Mouse (Mus musculus) intestine, embryonic 16.5 days (tissue): ENCODE measurements around the gene Carns1. TPM values are rescaled to one million over a fixed set of nuclear protein-coding genes. Genes with fewer than 3 reads are reported as not detected.

Experiments
- ATAC-seq: fragments of 200-750 bp; cut with Nextera tagmentation; 2 replicates; pipeline ENCODE4 v1.8.0; 2017; ENCODE audit warnings: moderate TSS enrichment, moderate library complexity
- H3K27ac ChIP-seq: fragments of 300-500 bp; sonication (generic); 2 replicates; pipeline ENCODE4 v1.5.1; 2014; ENCODE audit warnings: mild to moderate bottlenecking, low read length
- H3K27me3 ChIP-seq: fragments of 300-500 bp; sonication (generic); replicated peaks from 2 replicates; pipeline ENCODE4 v1.6.1; 2014; ENCODE audit warnings: low read length, control low read depth, mixed read lengths; ENCODE audit not compliant: control insufficient read depth, insufficient read depth
- H3K36me3 ChIP-seq: fragments of 300-500 bp; sonication (generic); 2 replicates; pipeline ENCODE4 v1.6.1; 2014; ENCODE audit warnings: low read length, control low read depth; ENCODE audit not compliant: control insufficient read depth, insufficient read depth
- H3K4me1 ChIP-seq: fragments of 300-500 bp; sonication (generic); 2 replicates; pipeline ENCODE4 v1.6.1; 2014; ENCODE audit warnings: low read length, control low read depth, mixed read lengths; ENCODE audit not compliant: control insufficient read depth, insufficient read depth
- H3K4me2 ChIP-seq: fragments of 300-500 bp; sonication (generic); 2 replicates; pipeline ENCODE4 v1.6.1; 2014; ENCODE audit warnings: low read depth, low read length, control low read depth
- H3K4me3 ChIP-seq: fragments of 300-500 bp; sonication (generic); 2 replicates; pipeline ENCODE4 v1.5.1; 2014; ENCODE audit warnings: mild to moderate bottlenecking, low read length
- H3K9ac ChIP-seq: fragments of 300-500 bp; sonication (generic); 2 replicates; pipeline ENCODE4 v1.6.1; 2014; ENCODE audit warnings: low read depth, low read length
- H3K9me3 ChIP-seq: fragments of 300-500 bp; sonication (generic); 2 replicates; pipeline ENCODE4 v1.6.1; 2016; ENCODE audit warnings: low read length, control low read depth; ENCODE audit not compliant: control insufficient read depth
- WGBS: fragments of 180-500 bp; shearing (Covaris S2); extraction: QIAGEN DNeasy Blood & Tissue Kit; methylation state at CpG from one replicate; pipeline ENCODE4 v1.1.7; 2014; 5-methylcytosine and 5-hydroxymethylcytosine counted together
- polyA plus RNA-seq: library from polyadenylated mRNA; unstranded; fragments of >200 nt; fragmentation: Nextera tagmentation; extraction: Ambion mirVana; gene quantifications from 2 replicates; pipeline ENCODE4 v1.2.1, GENCODE M21; 2015

Gene Carns1
- polyA plus RNA-seq, 1 experiment from 2014 or later, result 1.4 TPM

GRCm38 (mm10) chr19:4203604-4204326 is 28.5 kb upstream of the Carns1 start:
- H3K36me3 ChIP-seq, result 0 out of 2 replicates have a peak, but pooled peaks cover 2% of the 10 kb centered on the region
- no peak for ATAC-seq
- H3K9ac ChIP-seq, result no peak overlapping the region
- no peak overlapping the region for H3K27ac ChIP-seq
- no peak overlapping the region for H3K4me3 ChIP-seq
- H3K27me3 ChIP-seq, result no peaks in the 10 kb centered on the region
- no peaks in the 10 kb centered on the region for H3K9me3 ChIP-seq
- peaks cover 12% of the 10 kb centered on the region for H3K4me1 ChIP-seq
- no peak overlapping the region for H3K4me2 ChIP-seq
- 70% methylated on average over 13 of the region's 13 CpGs for WGBS

DNA sequence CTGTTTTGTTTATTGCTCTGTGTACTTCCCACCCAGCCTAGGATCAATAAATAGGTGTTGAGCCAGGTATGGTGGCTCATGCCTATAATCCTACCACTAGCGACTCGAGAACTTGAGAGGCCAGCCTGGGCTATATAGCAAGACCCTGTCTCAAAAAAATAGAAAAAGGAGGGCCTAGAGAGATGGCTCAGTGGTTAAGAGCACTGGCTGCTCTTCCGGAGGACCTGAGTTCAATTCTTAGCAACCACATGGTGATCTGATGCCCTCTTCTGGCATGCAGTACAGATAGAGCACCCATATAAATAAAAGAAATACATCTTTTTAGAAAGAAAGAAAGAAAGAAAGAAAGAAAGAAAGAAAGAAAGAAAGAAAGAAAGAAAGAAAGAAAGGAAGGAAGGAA is 27.9 kb upstream of the Carns1 start:
- Histone ChIP-seq H3K4me1 (peaks cover 12% of the 10 kb centered on the region), H3K36me3 (0 out of 2 replicates have a peak, but pooled peaks cover 2% of the 10 kb centered on the region), H3K4me2 (no peak overlapping the region), H3K9ac (no peak overlapping the region), H3K27me3 (no peaks in the 10 kb centered on the region), H3K4me3 (no peak overlapping the region), H3K9me3 (no peaks in the 10 kb centered on the region), H3K27ac (no peak overlapping the region)
- 60% methylated on average over 3 of the region's 3 CpGs for WGBS
- no peak for ATAC-seq

DNA sequence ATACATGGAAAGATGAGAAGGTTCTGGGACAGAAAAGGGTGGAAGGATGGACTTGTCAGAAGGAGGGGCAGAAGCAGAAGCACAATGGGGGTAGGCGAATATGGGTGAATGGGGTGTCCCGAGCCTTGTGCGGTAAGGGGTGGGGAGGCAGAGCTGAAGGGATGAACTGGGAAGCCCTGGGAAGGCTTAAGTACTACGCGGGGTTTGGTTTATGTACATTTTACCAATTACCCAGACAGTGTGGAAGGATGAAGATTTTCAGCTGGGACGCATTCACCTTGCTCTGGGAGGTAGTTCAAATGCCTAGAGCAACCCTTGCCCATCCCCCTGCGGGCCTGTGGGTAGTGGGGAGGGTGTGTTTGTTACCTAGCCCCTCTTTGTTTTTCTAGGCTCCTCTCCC is 26.9 kb upstream of the Carns1 start:
- Histone ChIP-seq H3K9me3 (no peaks in the 10 kb centered on the region), H3K4me2 (peak overlapping the region; percentile 99), H3K4me1 (peaks cover 15% of the 10 kb centered on the region), H3K36me3 (0 out of 2 replicates have a peak, but pooled peaks cover 6% of the 10 kb centered on the region), H3K27me3 (no peaks in the 10 kb centered on the region), H3K4me3 (peak overlapping the region; percentile 78), H3K27ac (no peak overlapping the region; the same call in 1 of the 2 replicates), H3K9ac (peak overlapping the region; percentile 85)
- 31% methylated on average over 7 of the region's 7 CpGs for WGBS
- ATAC-seq, result 0 out of 2 replicates have a peak, but pooled peaks have one; percentile 5

GRCm38 (mm10) chr19:4201291-4201909 is 26.1 kb upstream of the Carns1 start, which contains the start of gene Rad9a:
Gene Rad9a (minus strand): TSS chr19:4201662.
- H3K4me3 ChIP-seq, result peak within 1 kb of the TSS; percentile 78
- H3K4me1 ChIP-seq, result peaks cover 22% of the 10 kb centered on the region
- peak within 1 kb of the TSS; percentile 85 for H3K9ac ChIP-seq
- H3K36me3 ChIP-seq, result 0 out of 2 replicates have a peak, but pooled peaks cover 6% of the 10 kb centered on the region
- peak within 1 kb of the TSS; percentile 74 for H3K27ac ChIP-seq
- peak within 1 kb of the TSS; percentile 99 for H3K4me2 ChIP-seq
- WGBS, result under 1% methylated on average over 34 of the region's 34 CpGs
- ATAC-seq, result peak; percentile 86
- H3K9me3 ChIP-seq, result no peaks in the 10 kb centered on the region
- H3K27me3 ChIP-seq, result no peaks in the 10 kb centered on the region

DNA sequence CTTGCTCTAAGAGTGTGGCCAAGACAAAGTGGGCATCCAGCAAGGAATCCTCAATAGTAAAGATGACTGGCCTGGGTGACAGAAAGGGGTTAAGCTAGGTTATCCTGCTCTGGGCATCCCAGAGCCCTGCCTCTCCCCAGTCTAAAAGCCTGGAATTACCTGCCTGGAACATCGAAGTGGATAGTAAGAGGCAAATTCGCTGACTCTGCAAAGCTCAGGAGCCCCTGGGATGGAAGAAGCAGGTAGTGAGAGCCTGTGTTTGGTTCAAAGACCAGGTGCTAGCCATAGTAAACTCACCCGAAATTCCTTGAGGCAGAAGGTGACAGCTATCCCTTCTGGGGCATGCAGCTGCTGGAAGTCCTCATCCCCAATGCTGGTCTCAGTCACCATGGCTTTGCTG is 21.9 kb upstream of the Carns1 start:
- Histone ChIP-seq H3K4me3 (no peak overlapping the region), H3K9me3 (no peaks in the 10 kb centered on the region), H3K36me3 (peaks cover 23% of the 10 kb centered on the region; the same call in 1 of the 2 replicates), H3K27ac (peak overlapping the region; percentile 38; the same call in 1 of the 2 replicates), H3K9ac (0 out of 2 replicates have a peak overlapping the region, but pooled peaks have one; percentile 0), H3K4me1 (peaks cover 46% of the 10 kb centered on the region), H3K27me3 (no peaks in the 10 kb centered on the region), H3K4me2 (no peak overlapping the region)
- no peak for ATAC-seq
- WGBS, result 66% methylated on average over 3 of the region's 3 CpGs

GRCm38 (mm10) chr19:4196548-4196947 is 21.3 kb upstream of the Carns1 start:
- H3K9ac ChIP-seq, result 0 out of 2 replicates have a peak overlapping the region, but pooled peaks have one; percentile 0
- peak; percentile 3 for ATAC-seq

DNA sequence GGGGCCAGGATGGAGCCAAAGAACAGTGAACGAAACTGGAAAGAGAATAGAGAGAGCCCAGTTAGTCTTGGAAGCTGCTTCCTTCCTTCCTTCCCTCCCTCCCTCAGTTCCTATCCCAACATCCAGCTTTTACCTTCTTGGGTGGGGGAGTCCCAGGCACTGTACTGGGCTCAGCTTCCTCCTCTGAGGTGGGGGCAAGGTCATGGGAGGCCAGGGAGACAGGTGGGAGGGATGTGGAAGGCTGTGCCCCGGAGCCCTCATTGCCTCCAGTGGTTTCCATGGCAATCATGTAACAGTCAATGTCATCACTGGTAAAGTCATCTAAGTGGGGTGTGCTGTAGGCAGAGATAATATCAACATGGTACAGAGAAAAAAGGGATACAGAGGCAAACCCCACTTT is 20.8 kb upstream of the Carns1 start:
- H3K27ac ChIP-seq, result peak overlapping the region; percentile 45; the same call in 1 of the 2 replicates
- 53% methylated on average over 2 of the region's 2 CpGs for WGBS
- peaks cover 23% of the 10 kb centered on the region; the same call in 1 of the 2 replicates for H3K36me3 ChIP-seq
- H3K4me1 ChIP-seq, result peaks cover 52% of the 10 kb centered on the region
- H3K4me3 ChIP-seq, result no peak overlapping the region
- H3K9me3 ChIP-seq, result no peaks in the 10 kb centered on the region
- no peak overlapping the region for H3K9ac ChIP-seq
- H3K4me2 ChIP-seq, result no peak overlapping the region
- ATAC-seq, result no peak
- no peaks in the 10 kb centered on the region for H3K27me3 ChIP-seq

More at GRCm38 (mm10) chr19:4196548-4196947, 21.3 kb upstream of the Carns1 start:
- 17% methylated on average over 5 of the region's 5 CpGs for WGBS
- peaks cover 47% of the 10 kb centered on the region for H3K4me1 ChIP-seq
- peak overlapping the region; percentile 38 for H3K27ac ChIP-seq
- no peak overlapping the region for H3K4me2 ChIP-seq
- no peak overlapping the region for H3K4me3 ChIP-seq
- H3K27me3 ChIP-seq, result no peaks in the 10 kb centered on the region
- H3K36me3 ChIP-seq, result peaks cover 23% of the 10 kb centered on the region; the same call in 1 of the 2 replicates
- H3K9me3 ChIP-seq, result no peaks in the 10 kb centered on the region

DNA sequence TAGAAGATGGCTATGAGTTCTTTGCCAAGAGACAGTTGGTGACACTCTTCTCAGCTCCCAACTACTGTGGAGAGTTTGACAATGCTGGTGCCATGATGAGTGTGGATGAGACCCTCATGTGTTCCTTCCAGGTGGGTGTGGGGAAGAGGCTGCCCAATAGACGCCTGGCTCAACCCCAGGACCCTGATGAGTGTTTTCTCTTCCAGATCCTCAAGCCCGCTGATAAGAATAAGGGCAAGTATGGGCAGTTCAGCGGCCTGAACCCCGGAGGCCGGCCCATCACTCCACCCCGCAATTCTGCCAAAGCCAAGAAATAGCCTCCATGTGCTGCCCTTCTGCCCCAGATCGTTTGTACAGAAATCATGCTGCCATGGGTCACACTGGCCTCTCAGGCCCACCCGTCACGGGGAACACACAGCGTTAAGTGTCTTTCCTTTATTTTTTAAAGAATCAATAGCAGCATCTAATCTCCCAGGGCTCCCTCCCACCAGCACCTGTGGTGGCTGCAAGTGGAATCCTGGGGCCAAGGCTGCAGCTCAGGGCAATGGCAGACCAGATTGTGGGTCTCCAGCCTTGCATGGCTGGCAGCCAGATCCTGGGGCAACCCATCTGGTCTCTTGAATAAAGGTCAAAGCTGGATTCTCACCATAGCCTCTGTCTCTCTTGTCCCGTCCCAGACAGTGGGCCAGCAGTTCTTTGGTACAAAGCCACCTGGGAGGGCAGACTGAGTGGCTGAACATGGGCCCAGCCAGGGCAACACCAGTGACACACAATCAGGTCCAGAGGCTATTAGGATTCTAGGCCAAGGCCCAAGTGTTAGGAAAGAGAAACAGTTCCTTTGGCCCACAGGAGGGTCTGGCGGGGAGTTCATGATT is 19.7 kb upstream of the Carns1 start:
- ATAC-seq, result no peak
- Histone ChIP-seq H3K36me3 (peaks cover 23% of the 10 kb centered on the region; the same call in 1 of the 2 replicates), H3K4me3 (no peak overlapping the region), H3K9ac (no peak overlapping the region), H3K27me3 (no peaks in the 10 kb centered on the region), H3K4me1 (peaks cover 47% of the 10 kb centered on the region), H3K9me3 (no peaks in the 10 kb centered on the region), H3K4me2 (no peak overlapping the region), H3K27ac (no peak overlapping the region)
- 74% methylated on average over 12 of the region's 12 CpGs for WGBS
